Comparison of ENCODE assay signal across 8 mouse cellular contexts in genomic region chr6:135525841-135526327, GRCm38 (mm10).
A peak's percentile ranks its signal among the peaks of the same experiment; 100 is the strongest.
DNase-seq lines count a peak whose midpoint lies in the region; ATAC-seq lines count a peak whose summit lies in the region.

No protein-coding gene starts in this region.

- H3K4me3 ChIP-seq in heart, embryonic 14.5 days (ENCODE audit: control insufficient read depth in 1 of 2, insufficient read depth in 1 of 2, low read depth in 1 of 2, low read length in 2 of 2), result no peak overlapping the region
- no peak overlapping the region for H3K4me3 ChIP-seq in neural tube, embryonic 14.5 days (ENCODE audit: low read depth, low read length)

- intact Hi-C loops in heart, postnatal 14 days (cut with DNase I), result no loop called here

- no peaks in the 10 kb centered on the region for H3K27me3 ChIP-seq in heart, embryonic 14.5 days (ENCODE audit: control insufficient read depth, insufficient read depth, low read length)
- no peaks in the 10 kb centered on the region for H3K27me3 ChIP-seq in neural tube, embryonic 14.5 days (ENCODE audit: control insufficient read depth, insufficient read depth, low read length)

- H3K4me2 ChIP-seq in heart, embryonic 14.5 days (ENCODE audit: low read length), result peak overlapping the region; percentile 52
- no peak overlapping the region; the same call in 1 of the 2 replicates for H3K4me2 ChIP-seq in neural tube, embryonic 14.5 days (ENCODE audit: low read depth, low read length)

- no peaks in the 10 kb centered on the region for H3K9me3 ChIP-seq in heart, embryonic 14.5 days (ENCODE audit: control insufficient read depth, low read length)
- no peaks in the 10 kb centered on the region for H3K9me3 ChIP-seq in neural tube, embryonic 14.5 days (ENCODE audit: control insufficient read depth, low read length)

- DNase-seq in heart, postnatal 14 days, result no peak
- DNase-seq in cerebellum, adult 9-10 months, result peak; percentile 29
- peak; percentile 23 for DNase-seq in gonadal fat pad, adult 2 months (ENCODE audit: low read depth)
- DNase-seq in layer of hippocampus, adult 8-10 months (ENCODE audit: low spot score in 2 of 2), result peak; percentile 35 to 67
- DNase-seq in spleen, postnatal 36 days (ENCODE audit: low spot score in 2 of 2), result no peak

- 46% methylated on average over 5 of the region's 5 CpGs for WGBS in heart, embryonic 14.5 days
- 43% methylated on average over 5 of the region's 5 CpGs for WGBS in neural tube, embryonic 14.5 days

- H3K36me3 ChIP-seq in heart, embryonic 14.5 days (ENCODE audit: control insufficient read depth, insufficient read depth, low read length), result no peaks in the 10 kb centered on the region
- H3K36me3 ChIP-seq in neural tube, embryonic 14.5 days (ENCODE audit: control insufficient read depth, insufficient read depth, low read length), result no peaks in the 10 kb centered on the region

- no peak overlapping the region for H3K9ac ChIP-seq in heart, embryonic 14.5 days (ENCODE audit: low read length)
- no peak overlapping the region for H3K9ac ChIP-seq in neural tube, embryonic 14.5 days (replicated peaks; ENCODE audit: low read depth, low read length)

- H3K27ac ChIP-seq in heart, embryonic 14.5 days (replicated peaks in 1 of 2; ENCODE audit: control insufficient read depth in 1 of 2, insufficient read depth in 1 of 2, low read depth in 2 of 2, low read length in 2 of 2), result 0 out of 4 replicates have a peak overlapping the region, but pooled peaks of 1 of the 2 experiments have one; percentile 31
- H3K27ac ChIP-seq in neural tube, embryonic 14.5 days (ENCODE audit: low read depth, low read length), result no peak overlapping the region

- no peak for ATAC-seq in heart, embryonic 14.5 days (ENCODE audit: insufficient number of reproducible peaks, insufficient read depth, low FRiP score, low read depth)
- peak; percentile 93 for ATAC-seq in neural tube, embryonic 14.5 days (ENCODE audit: low read depth)
- ATAC-seq in inflammation-experienced regulatory T-cells, adult 6 months, result no peak

- peaks cover 14 to 24% of the 10 kb centered on the region in 2 experiments for H3K4me1 ChIP-seq in heart, embryonic 14.5 days (ENCODE audit: control insufficient read depth in 2 of 2, insufficient read depth in 2 of 2, low read length in 2 of 2)
- no peaks in the 10 kb centered on the region for H3K4me1 ChIP-seq in neural tube, embryonic 14.5 days (ENCODE audit: control insufficient read depth, insufficient read depth, low read length)

Comparison
In these comparisons a context has a peak if more than half of its experiments do, and no peak if none do; other contexts are left out.
1. DNase-seq: peak in cerebellum, adult 9-10 months (single experiment), gonadal fat pad, adult 2 months (single experiment) and layer of hippocampus, adult 8-10 months (2 of 2); none in heart, postnatal 14 days (0 of 2) and spleen, postnatal 36 days (0 of 2).